Mouse (Mus musculus) MEL (cell line): ENCODE data around the gene Anln.

Experiments
- CHD1 ChIP-seq: IDR thresholded peaks from 2 replicates; pipeline ENCODE4 v1.6.1; 2012; ENCODE audit warnings: low read depth, mild to moderate bottlenecking, inconsistent platforms, low read length, improper control_type of control experiment
- CTCF ChIP-seq, 3 experiments: IDR thresholded peaks in 2 of 3; conservative IDR thresholded peaks in 1 of 3; 2 replicates each; pipeline ENCODE4 v1.5.1; 2011 to 2012; ENCODE audit warnings: low read length in 3 of 3, low read depth in 2 of 3, mild to moderate bottlenecking in 2 of 3, improper control_type of control experiment in 1 of 3, inconsistent platforms in 1 of 3, mixed read lengths in 1 of 3, moderate library complexity in 1 of 3; ENCODE audit not compliant: control insufficient read depth in 1 of 3, insufficient read depth in 1 of 3, poor library complexity in 1 of 3, severe bottlenecking in 1 of 3
- EP300 ChIP-seq, 2 experiments: IDR thresholded peaks; 2 replicates each; pipeline ENCODE4 v1.6.1; 2011; ENCODE audit warnings: improper control_type of control experiment in 2 of 2, low read length in 2 of 2, low read depth in 1 of 2, mild to moderate bottlenecking in 1 of 2
- MAFK ChIP-seq: IDR thresholded peaks from 2 replicates; pipeline ENCODE4 v1.6.1; 2011; ENCODE audit warnings: low read depth, mild to moderate bottlenecking, low read length, improper control_type of control experiment, borderline replicate concordance
- MEF2A ChIP-seq: IDR thresholded peaks from 2 replicates; pipeline ENCODE4 v1.6.1; 2014; ENCODE audit warnings: low read depth, mild to moderate bottlenecking, inconsistent platforms, low read length, improper control_type of control experiment; ENCODE audit not compliant: poor library complexity, insufficient replicate concordance, severe bottlenecking; ENCODE audit errors: extremely low read depth
- MXI1 ChIP-seq: IDR thresholded peaks from 2 replicates; pipeline ENCODE4 v1.6.1; 2011; ENCODE audit warnings: mild to moderate bottlenecking, low read depth, low read length, improper control_type of control experiment
- POLR2A ChIP-seq, 2 experiments: IDR thresholded peaks; 2 replicates each; pipeline ENCODE4 v1.6.1; 2011 to 2012; ENCODE audit warnings: low read length in 2 of 2, mild to moderate bottlenecking in 2 of 2, control low read depth in 1 of 2, improper control_type of control experiment in 1 of 2, low read depth in 1 of 2, moderate library complexity in 1 of 2; ENCODE audit not compliant: control insufficient read depth in 1 of 2, insufficient read depth in 1 of 2, poor library complexity in 1 of 2
- POLR2AphosphoS2 ChIP-seq: IDR thresholded peaks from 2 replicates; pipeline ENCODE4 v1.6.1; 2011; ENCODE audit warnings: low read length, improper control_type of control experiment
- RAD21 ChIP-seq: IDR thresholded peaks from 2 replicates; pipeline ENCODE4 v1.6.1; 2011; ENCODE audit warnings: mild to moderate bottlenecking, low read depth, low read length, improper control_type of control experiment
- TAL1 ChIP-seq: IDR thresholded peaks from 2 replicates; pipeline ENCODE4 v1.6.1; 2012; ENCODE audit warnings: mild to moderate bottlenecking, inconsistent platforms, low read length, moderate library complexity, mixed read lengths
- USF1 ChIP-seq: IDR thresholded peaks from 2 replicates; pipeline ENCODE4 v1.6.1; 2014; ENCODE audit warnings: low read depth, mild to moderate bottlenecking, inconsistent platforms, low read length, improper control_type of control experiment, moderate library complexity
- ZMIZ1 ChIP-seq: IDR thresholded peaks from 2 replicates; pipeline ENCODE4 v1.6.1; 2012; ENCODE audit warnings: low read depth, mild to moderate bottlenecking, inconsistent platforms, low read length, improper control_type of control experiment, moderate library complexity

DNA sequence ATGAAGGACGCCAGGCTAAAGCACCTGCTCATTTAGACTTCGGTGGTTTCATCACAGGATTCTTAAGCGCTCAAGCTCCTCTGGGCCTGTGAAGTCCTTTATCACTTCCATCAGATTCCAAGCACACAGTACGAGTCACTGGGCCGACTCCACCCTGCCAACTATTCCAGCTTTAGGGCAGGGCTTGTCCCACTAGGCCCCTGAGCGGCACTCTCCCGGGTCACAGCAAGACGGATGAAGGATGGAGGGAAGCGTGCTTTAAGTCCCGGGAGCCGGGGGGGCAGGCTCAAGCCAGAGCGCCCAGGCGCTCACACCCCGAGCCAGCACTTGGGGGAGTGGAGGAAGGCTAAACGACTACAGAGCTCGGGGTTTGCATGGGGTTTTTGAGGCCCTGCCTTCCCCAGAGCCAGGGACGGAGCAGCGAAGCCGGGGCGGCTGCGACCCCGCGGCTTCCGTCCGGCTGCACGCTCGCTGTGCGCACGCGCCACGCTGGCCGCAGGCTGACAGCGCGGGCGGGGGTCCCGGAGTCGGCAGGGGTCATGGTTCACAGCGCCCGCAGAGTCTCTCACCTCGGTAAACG lies 497 bp downstream of the Anln start:
- TF ChIP-seq MXI1 (no peak), POLR2AphosphoS2 (no peak), TAL1 (no peak), POLR2A (IDR thresholded peaks at IDR 0.05; ENCODE audit: control insufficient read depth in 1 of 2, insufficient read depth in 1 of 2, low read depth in 1 of 2, low read length in 2 of 2, poor library complexity in 1 of 2) (peak in 1 of 2 experiments; percentile 47; a peak in 1 of 4 replicates), CHD1 (no peak), ZMIZ1 (no peak), MEF2A (no peak), CTCF (IDR thresholded peaks at IDR 0.05 in 2 of 3, conservative IDR thresholded peaks at IDR 0.05 in 1 of 3; ENCODE audit: control insufficient read depth in 1 of 3, insufficient read depth in 1 of 3, low read depth in 2 of 3, low read length in 3 of 3, poor library complexity in 1 of 3, severe bottlenecking in 1 of 3) (0 out of 6 replicates have a peak, but pooled peaks of 1 of the 3 experiments have one; percentile 7), EP300 (IDR thresholded peaks at IDR 0.05; ENCODE audit: low read depth in 1 of 2, low read length in 2 of 2) (no peak), USF1 (no peak), RAD21 (no peak), MAFK (no peak)
